Mouse (Mus musculus) spleen, adult 10 weeks (tissue): Measurements from ENCODE around the gene Rgs17. TPM values are rescaled to one million over a fixed set of nuclear protein-coding genes. Genes with fewer than 3 reads are reported as not detected.

Experiments used
- polyA plus RNA-seq: library from polyadenylated mRNA; stranded (reverse); fragments of 350-450 nt; fragmentation: Illumina TruSeq; extraction: RNeasy Lipid Tissue Mini Kit (QIAGEN cat#74804); gene quantifications from one replicate; pipeline ENCODE4 v1.2.3, GENCODE M21; 2015; ENCODE audit warnings: low replicate concordance; ENCODE audit not compliant: insufficient read depth

The Rgs17 gene
- 0.99 TPM for polyA plus RNA-seq

DNA sequence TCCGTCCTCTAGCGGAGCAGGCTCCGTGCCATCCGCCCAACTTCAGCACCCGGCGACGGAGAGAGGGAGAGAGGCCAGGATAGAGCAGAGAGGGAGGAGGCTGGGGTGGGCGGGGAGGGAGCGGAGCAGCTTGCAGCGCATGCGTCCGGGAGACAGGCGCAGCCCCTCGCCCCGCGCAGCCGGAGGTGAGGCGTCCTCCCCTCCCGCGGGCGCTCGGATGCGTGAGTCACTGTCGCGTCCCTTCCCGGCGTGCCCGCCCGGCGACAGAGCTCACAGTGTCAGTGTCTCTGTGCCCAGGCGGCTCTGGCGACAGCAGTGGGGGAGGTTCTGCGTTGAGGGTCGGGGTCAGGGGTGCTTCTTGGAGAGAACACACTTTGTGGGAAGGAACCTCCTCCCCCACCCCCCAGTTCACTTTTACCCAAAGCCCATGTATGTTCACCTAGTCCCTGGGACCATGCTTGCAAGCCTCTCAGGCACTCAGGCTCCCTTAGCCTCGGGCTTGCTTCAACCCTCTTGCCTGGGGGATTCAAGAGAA lies at the start of gene Rgs17:
Gene Rgs17, minus strand, starts transcription at position 107 of the 535 bp plus-strand sequence.

GRCm38 (mm10) chr10:5823740-5824491 lies 98.3 kb downstream of the Rgs17 start, which contains the start of gene Mtrf1l:
Mtrf1l (minus strand) TSS chr10:5823910.

DNA sequence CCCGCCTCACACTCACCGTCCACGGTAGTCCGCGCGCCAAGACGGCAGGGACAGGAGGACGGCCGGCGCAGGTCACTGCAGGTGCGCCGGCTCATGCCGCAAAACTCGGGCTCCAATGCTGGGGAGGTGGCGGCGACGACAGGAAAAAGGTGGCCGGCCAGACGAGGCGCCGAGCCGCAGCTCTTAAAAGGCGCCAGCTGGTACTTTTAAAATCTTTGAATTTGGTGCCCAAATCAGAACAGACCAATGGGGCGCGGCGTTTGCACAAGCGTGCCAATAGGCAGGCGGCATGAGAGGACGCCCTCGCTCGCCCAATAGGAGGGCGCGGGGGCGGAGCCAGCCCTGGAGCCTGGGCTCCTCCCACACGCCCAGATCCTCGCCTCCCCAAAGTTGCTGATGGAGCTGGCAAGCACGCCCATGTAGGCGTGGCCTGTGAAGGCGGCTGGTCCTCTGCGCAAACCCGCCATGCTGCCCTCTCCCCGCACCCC lies 116.9 kb downstream of the Rgs17 start, which contains the start of gene Fbxo5:
Gene Fbxo5, minus strand, starts transcription at position 358 of the 488 bp plus-strand sequence.

Other genes with a start within 250 kb of the Rgs17 start
- 29.3 TPM for gene Fbxo5, start 116.8 kb downstream of the Rgs17 start, polyA plus RNA-seq
- gene Mtrf1l, start 98.5 kb downstream of the Rgs17 start, polyA plus RNA-seq = 29.0 TPM